Mouse (Mus musculus): ENCODE measurements around the gene Rheb. TPM values are rescaled to one million over a fixed set of nuclear protein-coding genes. Genes with fewer than 3 reads are reported as not detected.
"Not testable (repeated sequence)": the region's sequence is repeated elsewhere in the genome, so short reads cannot be mapped to it uniquely, and the experiment has no call there.

Rheb gene
- total and polyA plus RNA-seq, 2 experiments from 2014 or later, result 117 to 335 TPM

GRCm38 (mm10) chr5:24826056-24826770 lies 16.2 kb downstream of the Rheb start:
- Histone ChIP-seq H3K9me3 (ENCODE audit: low read length) (no peaks in the 10 kb centered on the region), H3K9ac (no peak overlapping the region), H3K27ac (ENCODE audit: low read depth, low read length) (no peak overlapping the region), H3K36me3 (ENCODE audit: insufficient read depth) (no peaks in the 10 kb centered on the region), H3K4me3 (ENCODE audit: low read depth, low read length) (no peak overlapping the region), H3K4me1 (ENCODE audit: insufficient read depth) (no peaks in the 10 kb centered on the region), H3K27me3 (ENCODE audit: insufficient read depth, low read length) (no peaks in the 10 kb centered on the region), H3K4me2 (ENCODE audit: low read depth) (no peak overlapping the region)
- WGBS, result 86% methylated on average over 9 of the region's 9 CpGs
- no peak for ATAC-seq
- no peak for TF ChIP-seq CTCF (IDR thresholded peaks at IDR 0.05; ENCODE audit: low read depth)
- DNase-seq, result no peak

DNA sequence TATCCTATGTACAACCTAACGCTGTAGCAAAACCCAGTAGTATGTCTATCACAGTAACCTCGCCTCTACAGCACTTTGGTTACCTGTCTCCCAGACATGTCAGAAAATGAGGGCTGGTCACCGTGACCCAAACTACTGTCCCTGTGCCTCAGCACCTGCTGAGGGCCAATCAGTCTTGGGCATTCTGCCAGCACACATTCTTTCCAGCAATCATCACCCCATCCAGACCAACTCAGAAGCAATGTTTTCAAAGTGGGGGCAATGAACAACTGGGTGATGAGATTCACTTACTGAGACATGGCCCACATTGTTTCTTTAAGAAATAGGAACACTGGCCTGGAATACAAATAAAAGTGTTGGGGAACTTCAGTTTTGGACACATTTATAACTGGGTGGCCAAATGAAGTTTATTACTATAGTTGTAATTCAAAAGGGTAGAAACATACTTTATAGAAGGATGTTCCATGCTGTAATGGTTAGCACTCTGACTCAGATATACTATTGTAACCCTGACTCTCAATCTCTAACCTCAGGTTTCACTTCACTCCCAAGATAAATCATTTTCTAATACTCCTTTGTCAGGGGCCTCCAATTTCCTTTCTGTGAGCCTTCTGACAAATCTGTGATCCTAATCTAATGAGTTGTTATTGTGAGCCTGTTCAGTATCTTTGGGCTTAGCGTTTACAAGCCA lies 16.9 kb downstream of the Rheb start:
- H3K9ac ChIP-seq, result no peak overlapping the region
- no peaks in the 10 kb centered on the region for H3K36me3 ChIP-seq (ENCODE audit: insufficient read depth)
- H3K27ac ChIP-seq (ENCODE audit: low read depth, low read length), result no peak overlapping the region
- ATAC-seq, result no peak
- H3K27me3 ChIP-seq (ENCODE audit: insufficient read depth, low read length), result no peaks in the 10 kb centered on the region
- DNase-seq, result no peak
- no peak for TF ChIP-seq CTCF (IDR thresholded peaks at IDR 0.05; ENCODE audit: low read depth)
- WGBS, result 64% methylated on average over 4 of the region's 4 CpGs
- H3K9me3 ChIP-seq (ENCODE audit: low read length), result no peaks in the 10 kb centered on the region
- H3K4me2 ChIP-seq (ENCODE audit: low read depth), result no peak overlapping the region
- no peaks in the 10 kb centered on the region for H3K4me1 ChIP-seq (ENCODE audit: insufficient read depth)
- H3K4me3 ChIP-seq (ENCODE audit: low read depth, low read length), result no peak overlapping the region

DNA sequence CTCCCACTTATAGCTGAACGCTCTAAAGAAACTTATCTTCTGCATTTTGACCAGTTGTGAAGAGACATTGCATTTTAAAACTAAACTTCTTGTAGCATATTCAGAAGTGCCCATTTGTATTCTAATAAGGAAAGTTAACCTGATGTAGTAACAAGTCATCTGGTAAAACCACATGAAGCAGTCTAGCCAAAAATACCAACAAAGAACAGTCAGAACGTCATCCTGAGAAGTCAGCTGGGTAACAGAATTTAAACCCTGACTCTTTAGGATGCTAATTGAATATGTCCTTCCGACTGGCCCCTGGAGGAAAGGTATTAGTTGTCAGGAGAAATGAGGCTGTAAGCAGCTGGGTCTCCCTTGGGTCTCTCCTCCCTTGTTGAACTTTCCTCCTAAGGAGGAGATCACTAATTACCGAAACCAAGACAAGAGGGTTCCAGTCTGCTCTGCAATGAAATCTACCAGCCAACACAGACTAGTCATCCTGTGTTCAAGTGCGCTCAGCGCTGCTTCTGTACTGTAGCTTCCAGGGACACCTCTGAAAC lies 18.5 kb downstream of the Rheb start:
- Histone ChIP-seq H3K9me3 (ENCODE audit: low read length) (no peaks in the 10 kb centered on the region), H3K27me3 (ENCODE audit: insufficient read depth, low read length) (no peaks in the 10 kb centered on the region), H3K36me3 (ENCODE audit: insufficient read depth) (no peaks in the 10 kb centered on the region), H3K9ac (no peak overlapping the region), H3K4me1 (ENCODE audit: insufficient read depth) (no peaks in the 10 kb centered on the region), H3K4me2 (ENCODE audit: low read depth) (no peak overlapping the region), H3K4me3 (ENCODE audit: low read depth, low read length) (no peak overlapping the region), H3K27ac (ENCODE audit: low read depth, low read length) (no peak overlapping the region)
- TF ChIP-seq CTCF (IDR thresholded peaks at IDR 0.05; ENCODE audit: low read depth), result no peak
- ATAC-seq (no peak), DNase-seq (no peak)
- 83% methylated on average over 6 of the region's 6 CpGs for WGBS

DNA sequence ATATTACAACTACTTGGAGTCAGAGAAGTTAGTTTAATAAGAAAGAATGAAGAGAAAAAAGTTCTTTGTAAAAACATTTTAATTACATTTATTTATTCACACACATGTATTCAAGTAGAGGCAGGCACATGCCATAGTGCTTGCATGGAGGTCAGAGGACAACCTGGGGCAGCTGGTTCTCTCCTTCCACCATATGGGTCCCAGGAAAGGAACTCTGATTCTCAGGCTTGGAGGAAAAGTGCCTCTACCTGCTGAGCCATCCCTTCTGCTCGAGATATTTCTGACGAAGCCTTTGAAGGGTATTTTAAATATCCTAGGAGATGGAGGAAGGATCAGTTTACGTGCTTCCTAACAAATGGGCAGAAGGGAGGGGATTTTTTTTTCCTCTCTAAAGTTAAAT lies 19.6 kb downstream of the Rheb start:
- Histone ChIP-seq H3K27me3 (ENCODE audit: insufficient read depth, low read length) (no peaks in the 10 kb centered on the region), H3K4me3 (ENCODE audit: low read depth, low read length) (no peak overlapping the region), H3K36me3 (ENCODE audit: insufficient read depth) (no peaks in the 10 kb centered on the region), H3K4me2 (ENCODE audit: low read depth) (no peak overlapping the region), H3K4me1 (ENCODE audit: insufficient read depth) (no peaks in the 10 kb centered on the region), H3K27ac (ENCODE audit: low read depth, low read length) (no peak overlapping the region), H3K9ac (no peak overlapping the region), H3K9me3 (ENCODE audit: low read length) (no peaks in the 10 kb centered on the region)
- 77% methylated on average over 3 of the region's 3 CpGs for WGBS
- DNase-seq (no peak), ATAC-seq (no peak)
- TF ChIP-seq CTCF (IDR thresholded peaks at IDR 0.05; ENCODE audit: low read depth), result no peak

- 79% methylated on average over 3 of the region's 3 CpGs for WGBS
- H3K4me2 ChIP-seq (ENCODE audit: low read depth); H3K27me3 ChIP-seq (ENCODE audit: insufficient read depth, low read length); H3K27ac ChIP-seq (ENCODE audit: low read depth, low read length); H3K36me3 ChIP-seq (ENCODE audit: insufficient read depth); H3K9me3 ChIP-seq (ENCODE audit: low read length); H3K4me3 ChIP-seq (ENCODE audit: low read depth, low read length); ATAC-seq; H3K4me1 ChIP-seq (ENCODE audit: insufficient read depth); H3K9ac ChIP-seq; DNase-seq: not testable (repeated sequence)
These were observed 20.2 kb downstream of the Rheb start for GRCm38 (mm10) chr5:24822231-24822630.

- ATAC-seq (no peak), DNase-seq (no peak)
- 87% methylated on average over 3 of the region's 3 CpGs for WGBS
- Histone ChIP-seq H3K4me3 (ENCODE audit: low read depth, low read length) (no peak overlapping the region), H3K36me3 (ENCODE audit: insufficient read depth) (peaks cover 9% of the 10 kb centered on the region; the same call in 1 of the 2 replicates), H3K4me2 (ENCODE audit: low read depth) (no peak overlapping the region), H3K27ac (ENCODE audit: low read depth, low read length) (no peak overlapping the region), H3K4me1 (ENCODE audit: insufficient read depth) (no peaks in the 10 kb centered on the region), H3K27me3 (ENCODE audit: insufficient read depth, low read length) (no peaks in the 10 kb centered on the region), H3K9ac (no peak overlapping the region), H3K9me3 (ENCODE audit: low read length) (no peaks in the 10 kb centered on the region)
- TF ChIP-seq CTCF (IDR thresholded peaks at IDR 0.05; ENCODE audit: low read depth), result no peak
These were observed 21.0 kb downstream of the Rheb start for GRCm38 (mm10) chr5:24821403-24821841.

- Histone ChIP-seq H3K9ac (no peak overlapping the region), H3K4me1 (ENCODE audit: insufficient read depth) (no peaks in the 10 kb centered on the region), H3K36me3 (ENCODE audit: insufficient read depth) (peaks cover 11% of the 10 kb centered on the region; the same call in 1 of the 2 replicates), H3K9me3 (ENCODE audit: low read length) (no peaks in the 10 kb centered on the region), H3K27ac (ENCODE audit: low read depth, low read length) (no peak overlapping the region), H3K4me2 (ENCODE audit: low read depth) (no peak overlapping the region), H3K4me3 (ENCODE audit: low read depth, low read length) (no peak overlapping the region), H3K27me3 (ENCODE audit: insufficient read depth, low read length) (no peaks in the 10 kb centered on the region)
- WGBS, result 61% methylated on average over 5 of the region's 5 CpGs
- TF ChIP-seq CTCF (IDR thresholded peaks at IDR 0.05; ENCODE audit: low read depth), result no peak
- ATAC-seq (no peak), DNase-seq (no peak)
These were observed 21.8 kb downstream of the Rheb start for GRCm38 (mm10) chr5:24820627-24821026.

Measured in forebrain, postnatal 0 days (tissue).